Mouse (Mus musculus): Measurements from ENCODE around the gene Kif28.
"Not testable (repeated sequence)": the region's sequence is repeated elsewhere in the genome, so short reads cannot be mapped to it uniquely, and the experiment has no call there.

The Kif28 gene

DNA sequence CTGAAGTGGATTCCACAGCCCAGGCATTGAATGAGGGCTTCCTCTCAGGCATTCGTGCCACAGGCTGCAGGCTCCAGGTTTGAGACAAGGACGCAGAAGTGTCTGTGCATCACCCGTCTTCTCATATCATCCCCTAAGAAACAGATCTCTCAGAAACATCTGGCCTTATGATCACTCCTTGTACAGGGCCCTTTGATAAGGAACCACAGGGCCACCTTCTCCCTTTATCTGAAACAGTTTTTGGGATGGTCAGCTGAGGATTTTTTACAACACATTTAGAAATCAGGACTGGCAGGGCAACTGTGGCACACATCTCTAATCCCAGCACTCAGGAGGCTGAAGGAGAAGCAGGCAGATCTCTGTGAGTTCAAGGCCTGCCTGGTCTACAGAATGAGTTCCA is 95.7 kb downstream of the Kif28 start:
- in situ Hi-C loops (cut with MboI, MseI): no loop called here

GRCm38 (mm10) chr1:179648678-179649077 is 96.4 kb downstream of the Kif28 start:
- in situ Hi-C loops (cut with MboI, MseI): not testable (repeated sequence)

DNA sequence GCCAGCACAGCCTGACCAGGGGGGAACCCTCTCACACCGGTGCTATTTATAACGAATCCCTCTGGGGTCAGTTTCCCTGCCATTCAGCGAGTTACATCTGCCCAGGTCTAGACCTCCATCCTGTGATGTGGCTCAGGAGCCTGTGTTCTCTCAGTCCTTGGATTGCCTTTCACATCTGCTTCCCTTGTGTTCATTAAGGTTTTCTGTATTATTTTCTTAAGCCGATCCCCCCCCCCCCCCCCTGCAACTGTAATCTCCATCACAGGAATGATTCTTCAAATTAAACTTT is 99.1 kb downstream of the Kif28 start:
- in situ Hi-C loops (cut with MboI, MseI): no loop called here
